ENCODE assay signal across 8 mouse cellular contexts in genomic region chr9:31279885-31280365, GRCm38 (mm10). TPM values are rescaled to one million over a fixed set of nuclear protein-coding genes. Genes with fewer than 3 reads are reported as not detected.
A peak's percentile ranks its signal among the peaks of the same experiment; 100 is the strongest.
DNase-seq lines count a peak whose midpoint lies in the region; ATAC-seq and TF ChIP-seq lines count a peak whose summit lies in the region.

No protein-coding gene starts in this region.

- peak overlapping the region; percentile 99 for H3K4me3 ChIP-seq in kidney, adult 2 months (ENCODE audit: insufficient read depth, low read depth, low read length)
- H3K4me3 ChIP-seq in forebrain, embryonic 15.5 days = peak overlapping the region; percentile 96
- peak overlapping the region; percentile 91 for H3K4me3 ChIP-seq in limb, embryonic 10.5 days
- peak overlapping the region; percentile 90 for H3K4me3 ChIP-seq in midbrain, embryonic 10.5 days

- no peaks in the 10 kb centered on the region for H3K36me3 ChIP-seq in kidney, adult 2 months (ENCODE audit: control insufficient read depth, insufficient read depth, low read length)
- H3K36me3 ChIP-seq in forebrain, embryonic 15.5 days = no peaks in the 10 kb centered on the region
- no peaks in the 10 kb centered on the region for H3K36me3 ChIP-seq in limb, embryonic 10.5 days
- H3K36me3 ChIP-seq in midbrain, embryonic 10.5 days = 0 out of 2 replicates have a peak, but pooled peaks cover 4% of the 10 kb centered on the region

- H3K9ac ChIP-seq in forebrain, embryonic 15.5 days (replicated peaks) = peak overlapping the region; percentile 100

- peaks cover 13% of the 10 kb centered on the region; the same call in 1 of the 2 replicates for H3K4me1 ChIP-seq in kidney, adult 2 months (ENCODE audit: control insufficient read depth, insufficient read depth, low read length)
- peaks cover 30% of the 10 kb centered on the region for H3K4me1 ChIP-seq in forebrain, embryonic 15.5 days
- H3K4me1 ChIP-seq in limb, embryonic 10.5 days = peaks cover 25% of the 10 kb centered on the region
- H3K4me1 ChIP-seq in midbrain, embryonic 10.5 days = peaks cover 29% of the 10 kb centered on the region

- under 1% methylated on average over 25 of the region's 25 CpGs for WGBS in kidney, adult 2 months
- under 1% methylated on average over 25 of the region's 25 CpGs for WGBS in forebrain, embryonic 15.5 days
- WGBS in limb, embryonic 10.5 days = under 1% methylated on average over 25 of the region's 25 CpGs
- WGBS in midbrain, embryonic 10.5 days = 0% methylated on average over 25 of the region's 25 CpGs

- H3K4me2 ChIP-seq in forebrain, embryonic 15.5 days (replicated peaks) = peak overlapping the region; percentile 81

- H3K27ac ChIP-seq in kidney, adult 2 months (ENCODE audit: insufficient read depth, low read depth, low read length) = peak overlapping the region; percentile 93
- peak overlapping the region; percentile 100 for H3K27ac ChIP-seq in forebrain, embryonic 15.5 days (replicated peaks)
- peak overlapping the region; percentile 100 for H3K27ac ChIP-seq in limb, embryonic 10.5 days
- peak overlapping the region; percentile 100 for H3K27ac ChIP-seq in midbrain, embryonic 10.5 days (replicated peaks)

- H3K9me3 ChIP-seq in forebrain, embryonic 15.5 days = no peaks in the 10 kb centered on the region
- H3K9me3 ChIP-seq in limb, embryonic 10.5 days (replicated peaks) = no peaks in the 10 kb centered on the region
- no peaks in the 10 kb centered on the region for H3K9me3 ChIP-seq in midbrain, embryonic 10.5 days (replicated peaks)

- no peaks in the 10 kb centered on the region for H3K27me3 ChIP-seq in kidney, adult 2 months (replicated peaks; ENCODE audit: control insufficient read depth, insufficient read depth, low read length)
- no peaks in the 10 kb centered on the region for H3K27me3 ChIP-seq in forebrain, embryonic 15.5 days
- H3K27me3 ChIP-seq in limb, embryonic 10.5 days (ENCODE audit: low read depth, poor library complexity, severe bottlenecking) = no peaks in the 10 kb centered on the region
- no peaks in the 10 kb centered on the region for H3K27me3 ChIP-seq in midbrain, embryonic 10.5 days (ENCODE audit: low read depth, poor library complexity, severe bottlenecking)

- intact Hi-C loops in left cerebral cortex, postnatal 25 days (cut with DNase I) = loop anchor here (1.0 to 5.0 kb wide), 4 partner anchors 52 to 118 kb away; partner anchors contain the start of gene Aplp2

- peak; percentile 69 for TF ChIP-seq POLR2A in kidney, adult 2 months (IDR thresholded peaks at IDR 0.05; ENCODE audit: low read depth, low read length)

- no peak for DNase-seq in kidney, adult 2 months
- no peak for DNase-seq in kidney, adult 9 months
- DNase-seq in WW6 (ENCODE audit: low read depth, low spot score) = peak; percentile 87
- DNase-seq in limb, embryonic 10.5 days (ENCODE audit: low spot score) = peak; percentile 87
- DNase-seq in midbrain, embryonic 10.5 days (ENCODE audit: low spot score) = peak; percentile 89
- DNase-seq in thymus, postnatal 14 days = peak; percentile 77
- DNase-seq in left cerebral cortex, postnatal 25 days (ENCODE audit: low spot score in 2 of 2) = no peak

- no peak for TF ChIP-seq CTCF in kidney, adult 2 months (conservative IDR thresholded peaks at IDR 0.05; ENCODE audit: insufficient read depth, insufficient read length, low read depth, low read length)

- ATAC-seq in forebrain, embryonic 15.5 days (replicated peaks) = peak; percentile 91

RNA-seq across cellular contexts. Expression of gene Prdm10, which starts 0.4 kb away (rescaled TPM):
- 4.1 and 4.9 TPM in 2 replicates for polyA plus RNA-seq in kidney, adult 2 months (2012; rRNA removed)
- 10.2 and 10.4 TPM in 2 replicates for polyA plus RNA-seq in forebrain, embryonic 15.5 days (2015; fragmentation: Nextera tagmentation; extraction: Ambion mirVana)
- polyA plus RNA-seq in limb, embryonic 10.5 days (2016; fragmentation: Nextera tagmentation; extraction: Ambion mirVana) = 7.3 and 7.5 TPM in 2 replicates
- 7.3 and 8.7 TPM in 2 replicates for polyA plus RNA-seq in midbrain, embryonic 10.5 days (2016; fragmentation: Nextera tagmentation; extraction: Ambion mirVana)
- total RNA-seq in left cerebral cortex, postnatal 25 days (2021) = 10 to 100 TPM; 21.1 to 21.4 TPM

Comparison
In these comparisons a context has a peak if more than half of its experiments do, and no peak if none do; other contexts are left out.
1. DNase-seq: peak in WW6 (single experiment), limb, embryonic 10.5 days (single experiment), midbrain, embryonic 10.5 days (single experiment) and thymus, postnatal 14 days (single experiment); none in kidney, adult 2 months (single experiment), kidney, adult 9 months (single experiment) and left cerebral cortex, postnatal 25 days (0 of 2).
2. Peak in every context shown above with its lines, with median percentiles within 50 percentile points of each other: H3K27ac ChIP-seq and H3K4me3 ChIP-seq.